Mouse (Mus musculus): ENCODE results near the gene Myo1e.
A peak's percentile ranks its signal among the peaks of the same experiment; 100 is the strongest.

The Myo1e gene

DNA sequence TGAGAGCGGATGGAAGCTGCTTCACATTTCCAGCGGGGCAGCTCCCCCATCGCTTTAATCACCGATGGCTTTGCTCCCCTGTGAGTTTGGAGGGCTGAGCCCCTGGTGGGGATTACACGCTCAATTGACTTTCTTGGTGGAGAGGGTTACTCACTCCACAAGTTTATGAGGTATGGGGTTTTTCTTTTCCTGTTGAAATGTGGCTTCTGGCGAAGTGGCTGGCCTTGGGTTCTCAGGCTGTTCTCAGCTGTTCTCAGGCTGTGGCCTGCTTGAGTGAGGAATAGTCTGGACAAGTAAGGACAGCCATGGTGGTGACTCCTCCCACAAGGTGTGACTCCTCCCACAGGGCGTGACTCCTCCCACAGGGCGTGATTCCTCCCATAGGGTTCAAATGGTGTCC is 149.1 kb downstream of the Myo1e start:
- no peak for DNase-seq (ENCODE audit: low read depth, low spot score)

DNA sequence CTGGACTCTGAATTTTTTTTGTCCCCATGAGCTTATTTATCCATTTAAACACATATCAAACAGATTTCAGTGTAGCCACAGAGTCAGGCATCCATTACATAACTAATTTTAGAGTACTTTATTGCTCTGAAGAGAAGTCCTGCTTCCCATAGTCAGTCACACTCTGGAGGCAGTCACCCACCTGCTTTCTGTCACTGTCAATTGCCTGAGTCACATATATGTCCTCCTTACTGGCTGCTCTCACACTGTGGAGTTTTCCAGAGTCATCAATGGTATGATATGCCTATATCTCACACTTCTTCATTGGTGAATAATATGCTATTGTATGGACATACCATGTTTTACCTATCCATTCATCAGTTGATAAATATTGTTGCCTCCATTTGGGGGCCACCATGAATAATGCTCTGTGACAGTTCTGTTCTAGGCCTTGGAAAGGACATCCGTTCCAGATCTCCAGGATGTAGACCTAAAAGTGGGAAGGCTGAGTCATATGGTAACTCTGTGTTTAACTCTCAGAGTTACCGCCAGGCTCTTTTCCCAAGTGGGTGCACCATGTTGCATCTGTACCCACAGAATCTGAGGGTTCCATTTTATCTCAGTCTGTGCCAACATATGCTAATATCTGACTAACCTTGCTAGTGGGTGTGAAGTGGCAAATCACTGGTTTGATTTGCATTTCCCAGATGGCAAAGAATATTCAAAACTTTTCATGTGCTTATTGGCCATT is 152.4 kb downstream of the Myo1e start:
- no peak for DNase-seq (ENCODE audit: low read depth, low spot score)

- DNase-seq (ENCODE audit: low read depth, low spot score): no peak
Measured at GRCm38 (mm10) chr9:70364741-70365140, 157.6 kb downstream of the Myo1e start.

- no peak for DNase-seq (ENCODE audit: low read depth, low spot score)
Measured at GRCm38 (mm10) chr9:70365915-70366314, 158.8 kb downstream of the Myo1e start.

DNA sequence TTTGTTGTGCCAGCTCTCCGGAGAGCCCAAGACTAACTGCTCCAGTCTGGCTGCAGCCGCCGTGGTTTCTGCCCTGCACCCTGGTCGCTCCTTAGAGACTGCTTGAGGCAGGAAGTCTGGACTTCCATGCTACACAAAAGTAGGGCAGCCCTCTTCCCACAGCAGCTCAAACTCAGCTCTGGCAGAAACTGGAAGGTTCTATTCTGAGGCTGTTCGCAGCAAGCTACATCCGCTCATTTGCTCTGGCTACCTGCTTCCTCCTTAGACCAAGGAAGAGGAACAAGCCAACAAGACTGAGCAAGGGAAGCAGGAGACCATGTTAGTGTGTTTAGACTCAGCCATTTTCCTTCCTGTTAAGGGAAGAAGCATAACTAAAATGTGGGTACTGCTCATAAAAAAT is 159.7 kb downstream of the Myo1e start:
- DNase-seq (ENCODE audit: low read depth, low spot score): no peak

- no peak for DNase-seq (ENCODE audit: low read depth, low spot score)
Measured at GRCm38 (mm10) chr9:70371638-70372037, 164.5 kb downstream of the Myo1e start.

- peak; percentile 11 for DNase-seq (ENCODE audit: low read depth, low spot score)
Measured at GRCm38 (mm10) chr9:70379502-70380467, 172.6 kb downstream of the Myo1e start.

DNA sequence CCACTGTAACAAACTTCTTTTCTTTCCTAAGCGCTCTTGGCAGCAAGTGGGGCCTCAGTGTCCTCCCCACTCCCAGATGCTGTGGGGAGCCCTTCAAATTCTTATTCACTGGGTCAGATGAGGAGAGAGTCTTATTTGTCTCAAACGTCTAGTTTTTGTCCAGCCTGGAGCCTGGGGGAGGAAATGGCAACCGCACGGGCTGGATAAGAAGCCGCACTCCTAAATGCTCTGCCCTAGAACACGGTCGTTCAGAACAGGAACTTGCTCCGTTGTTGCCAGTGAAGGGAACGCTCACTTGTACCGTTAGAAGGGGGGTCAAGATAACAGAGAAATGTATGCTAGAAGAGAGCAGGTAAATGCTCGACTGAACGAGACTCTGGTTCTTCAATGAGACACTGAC is 174.9 kb downstream of the Myo1e start:
- DNase-seq (ENCODE audit: low read depth, low spot score): no peak

DNA sequence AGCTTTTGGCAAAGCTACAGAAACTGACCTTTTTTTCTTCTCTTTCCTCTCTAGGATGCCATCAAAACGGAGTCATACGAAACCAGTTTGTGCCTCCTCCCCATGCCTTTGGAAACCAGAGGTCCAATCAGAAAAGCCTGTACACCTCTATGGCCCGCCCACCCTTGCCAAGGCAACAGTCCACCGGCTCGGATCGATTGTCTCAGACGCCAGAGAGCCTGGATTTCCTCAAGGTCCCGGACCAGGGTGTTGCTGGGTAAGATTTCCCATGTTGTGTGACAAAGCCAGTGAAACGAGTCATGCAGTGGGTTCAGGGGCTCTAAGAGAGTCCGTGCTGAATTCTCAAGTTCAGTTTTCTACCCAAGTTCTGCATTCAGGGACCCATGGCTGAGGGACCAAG is 176.6 kb downstream of the Myo1e start:
- no peak for DNase-seq (ENCODE audit: low read depth, low spot score)

- no peak for DNase-seq (ENCODE audit: low read depth, low spot score)
Measured at GRCm38 (mm10) chr9:70384494-70384893, 177.3 kb downstream of the Myo1e start.

- no peak for DNase-seq (ENCODE audit: low read depth, low spot score)
Measured at GRCm38 (mm10) chr9:70384958-70385728, 178.0 kb downstream of the Myo1e start.

DNA sequence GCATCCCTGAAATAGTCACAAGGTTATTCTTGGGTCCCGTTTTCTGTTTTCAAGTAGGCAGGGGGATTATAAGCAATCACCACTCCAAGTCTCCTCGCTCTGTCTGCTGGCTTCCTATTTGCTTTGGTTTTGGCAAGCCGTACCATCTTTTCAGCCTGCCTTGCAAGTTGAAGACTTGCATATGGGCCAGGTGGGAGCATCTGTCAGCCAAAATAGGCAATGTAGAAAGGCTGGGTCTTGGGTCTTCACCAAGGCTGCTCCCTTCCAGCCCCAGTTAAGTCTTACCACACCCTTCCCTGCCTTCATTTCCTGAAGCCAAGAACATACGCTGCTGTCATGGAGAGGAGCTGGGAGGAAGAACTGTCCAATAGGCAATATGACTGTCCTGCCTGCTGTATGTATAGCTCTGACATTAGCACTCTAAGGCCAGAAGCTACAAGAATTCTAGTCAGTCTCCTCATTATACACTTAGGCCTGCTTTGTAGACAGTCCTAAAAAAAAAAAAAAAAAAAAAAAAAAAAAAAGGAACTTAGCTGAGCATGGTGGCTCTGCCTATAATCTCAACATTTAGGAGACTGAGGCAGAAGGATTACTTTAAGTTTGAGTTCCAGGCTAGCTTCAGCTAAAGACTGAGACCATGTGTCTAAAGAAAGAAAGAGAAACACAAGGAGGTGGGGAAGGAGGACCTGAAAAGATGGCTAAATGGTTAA is 180.4 kb downstream of the Myo1e start:
- DNase-seq (ENCODE audit: low read depth, low spot score): no peak

DNA sequence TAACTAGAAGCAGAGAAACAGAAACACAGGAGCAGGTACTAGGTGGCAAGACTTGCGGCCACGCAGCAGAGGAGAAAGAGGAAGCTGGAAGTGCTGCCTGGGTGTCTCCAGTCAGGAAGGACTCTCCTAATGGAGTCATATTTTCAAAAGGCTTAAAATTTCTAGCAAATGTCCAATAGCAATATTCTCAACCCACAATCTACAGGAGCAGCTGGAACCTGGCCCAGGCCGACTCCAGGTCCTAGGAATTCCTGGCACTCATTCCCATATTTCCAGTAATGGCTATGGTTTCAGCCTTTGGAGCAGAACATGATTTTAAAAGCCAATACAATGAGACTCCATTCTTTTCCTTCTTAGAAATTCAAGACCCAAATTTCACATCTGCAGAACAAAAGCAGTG is 182.4 kb downstream of the Myo1e start:
- DNase-seq (ENCODE audit: low read depth, low spot score): no peak

- no peak for DNase-seq (ENCODE audit: low read depth, low spot score)
Measured at GRCm38 (mm10) chr9:70391042-70391441, 183.9 kb downstream of the Myo1e start.

- DNase-seq (ENCODE audit: low read depth, low spot score): no peak
Measured at GRCm38 (mm10) chr9:70391660-70392562, 184.8 kb downstream of the Myo1e start.

GRCm38 (mm10) chr9:70392563-70392907 is 185.4 kb downstream of the Myo1e start:
- DNase-seq (ENCODE audit: low read depth, low spot score): peak; percentile 56

DNA sequence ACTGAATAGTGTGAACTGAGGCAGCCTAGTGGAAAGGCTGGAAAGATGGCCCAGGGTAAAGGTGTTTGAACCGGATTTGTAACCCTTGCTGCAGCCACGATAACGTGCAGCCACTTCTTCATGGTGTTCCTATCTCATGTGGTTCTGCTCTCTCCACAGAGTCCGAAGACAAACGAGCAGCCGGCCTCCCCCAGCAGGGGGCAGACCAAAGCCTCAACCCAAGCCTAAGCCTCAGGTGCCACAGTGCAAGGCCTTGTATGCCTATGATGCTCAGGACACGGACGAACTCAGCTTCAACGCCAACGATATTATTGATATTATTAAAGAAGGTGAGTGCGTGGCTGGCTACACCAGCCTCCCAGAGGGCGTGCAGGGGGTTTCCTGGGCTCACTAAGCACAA is 188.5 kb downstream of the Myo1e start:
- peak; percentile 41 for DNase-seq (ENCODE audit: low read depth, low spot score)

GRCm38 (mm10) chr9:70396083-70396482 is 188.9 kb downstream of the Myo1e start:
- DNase-seq (ENCODE audit: low read depth, low spot score): no peak

GRCm38 (mm10) chr9:70401937-70402539 is 194.9 kb downstream of the Myo1e start:
- no peak for DNase-seq (ENCODE audit: low read depth, low spot score)

DNA sequence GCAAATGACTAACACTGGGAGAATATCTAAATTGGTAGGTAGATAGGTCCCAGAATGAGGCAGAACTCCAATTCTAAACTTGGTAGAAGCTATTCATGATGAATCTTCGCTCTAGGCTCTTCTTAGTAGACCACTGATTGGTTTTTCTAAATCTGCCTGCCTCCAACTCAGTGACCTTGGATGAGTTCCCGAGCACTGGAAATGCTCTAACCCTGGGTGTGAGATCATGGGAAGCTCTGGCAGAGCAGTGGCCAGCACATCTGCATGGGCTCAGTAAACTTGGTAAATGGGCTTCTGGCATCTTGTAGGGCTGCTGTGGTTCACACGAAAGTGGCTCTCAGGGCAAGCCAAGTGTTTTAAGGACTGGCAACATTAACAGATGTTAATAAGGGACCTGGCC is 199.4 kb downstream of the Myo1e start:
- no peak for DNase-seq (ENCODE audit: low read depth, low spot score)

All from CD4-positive, CD25-positive, alpha-beta regulatory T cell, adult 2 months (primary cell).